Mouse (Mus musculus) lung, embryonic 14.5 days (tissue): Measurements from ENCODE around the gene Efhc2. TPM values are rescaled to one million over a fixed set of nuclear protein-coding genes. Genes with fewer than 3 reads are reported as not detected.

Experiments
- ATAC-seq: fragments of 200-750 bp; cut with Nextera tagmentation; 2 replicates; pipeline ENCODE4 v1.8.0; 2017; ENCODE audit warnings: mild to moderate bottlenecking, moderate TSS enrichment, moderate library complexity; ENCODE audit not compliant: insufficient read depth
- DNase-seq: peaks from one replicate; pipeline ENCODE4 v3.0.0-alpha.2; 2015
- H3K27ac ChIP-seq: fragments of 300-500 bp; sonication (generic); 2 replicates; pipeline ENCODE4 v1.5.1; 2014; ENCODE audit warnings: low read depth, mild to moderate bottlenecking, moderate library complexity
- H3K27me3 ChIP-seq: fragments of 300-500 bp; sonication (generic); 2 replicates; pipeline ENCODE4 v1.6.1; 2014; ENCODE audit warnings: low read length, control low read depth; ENCODE audit not compliant: insufficient read depth
- H3K36me3 ChIP-seq: fragments of 300-500 bp; sonication (generic); 2 replicates; pipeline ENCODE4 v1.6.1; 2014; ENCODE audit warnings: control low read depth; ENCODE audit not compliant: insufficient read depth
- H3K4me1 ChIP-seq: fragments of 300-500 bp; sonication (generic); 2 replicates; pipeline ENCODE4 v1.6.1; 2014; ENCODE audit warnings: antibody characterized with exemption, control low read depth; ENCODE audit not compliant: insufficient read depth
- H3K4me2 ChIP-seq: fragments of 300-500 bp; sonication (generic); 2 replicates; pipeline ENCODE4 v1.6.1; 2014; ENCODE audit warnings: mild to moderate bottlenecking
- H3K4me3 ChIP-seq: fragments of 300-500 bp; sonication (generic); 2 replicates; pipeline ENCODE4 v1.5.1; 2014; ENCODE audit warnings: low read depth, low read length
- H3K9ac ChIP-seq: fragments of 300-500 bp; sonication (generic); 2 replicates; pipeline ENCODE4 v1.6.1; 2014
- H3K9me3 ChIP-seq: fragments of 300-500 bp; sonication (generic); 2 replicates; pipeline ENCODE4 v1.6.1; 2016; ENCODE audit warnings: low read depth, low read length, control low read depth
- CTCF ChIP-seq: IDR thresholded peaks from 2 replicates; pipeline ENCODE4 v1.5.1; 2016; ENCODE audit warnings: antibody characterized with exemption, low read depth
- WGBS: fragments of 180-500 bp; shearing (Covaris S2); extraction: QIAGEN DNeasy Blood & Tissue Kit; methylation state at CpG from one replicate; pipeline ENCODE4 v1.1.7; 2014; 5-methylcytosine and 5-hydroxymethylcytosine counted together
- polyA plus RNA-seq: library from polyadenylated mRNA; unstranded; fragments of >200 nt; fragmentation: Nextera tagmentation; extraction: Ambion mirVana; gene quantifications from 2 replicates; pipeline ENCODE4 v1.2.1, GENCODE M21; 2014

Efhc2 gene
- polyA plus RNA-seq = 0.62 and 0.83 TPM in 2 replicates

GRCm38 (mm10) chrX:17319126-17319583 is at the start of gene Efhc2:
TSS of gene Efhc2 (minus strand) at chrX:17319368.
- TF ChIP-seq CTCF = no peak
- 14% methylated on average over 17 of the region's 19 CpGs for whole genome bisulfite sequencing
- Histone ChIP-seq H3K27ac (no peak within 1 kb of the TSS), H3K4me1 (no peaks in the 10 kb centered on the region), H3K27me3 (no peaks in the 10 kb centered on the region), H3K9ac (no peak within 1 kb of the TSS), H3K9me3 (no peaks in the 10 kb centered on the region), H3K4me2 (peak within 1 kb of the TSS; percentile 58), H3K4me3 (peak within 1 kb of the TSS; percentile 32), H3K36me3 (no peaks in the 10 kb centered on the region)
- ATAC-seq (peak; percentile 54; the same call in 1 of the 2 replicates), DNase-seq (peak; percentile 8)

DNA sequence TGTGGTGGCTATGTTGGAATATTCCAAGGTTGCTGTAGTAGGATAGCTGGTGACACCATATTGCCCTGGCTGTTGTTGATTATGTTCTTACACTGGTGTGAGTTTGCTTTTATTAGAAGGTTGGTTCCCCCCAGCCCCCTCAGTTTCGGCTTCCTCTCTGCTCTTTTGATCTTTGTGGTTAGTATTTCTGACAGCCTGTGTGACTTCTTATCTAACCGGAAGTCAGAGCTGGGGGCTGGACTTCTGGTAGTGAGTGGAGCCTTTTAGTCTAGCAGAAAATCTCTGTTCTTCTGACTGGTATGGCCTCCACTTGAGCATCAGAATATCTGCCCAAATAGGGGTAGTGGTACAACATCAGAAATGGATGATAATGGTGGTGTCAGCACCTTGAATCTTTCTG is 45.9 kb upstream of the Efhc2 start:
- Histone ChIP-seq H3K36me3 (no peaks in the 10 kb centered on the region), H3K27ac (no peak overlapping the region), H3K9me3 (no peaks in the 10 kb centered on the region), H3K9ac (no peak overlapping the region), H3K4me1 (no peaks in the 10 kb centered on the region), H3K4me2 (no peak overlapping the region), H3K27me3 (no peaks in the 10 kb centered on the region), H3K4me3 (no peak overlapping the region)
- WGBS = 43% methylated on average over 2 of the region's 2 CpGs
- ATAC-seq (no peak), DNase-seq (no peak)
- no peak for TF ChIP-seq CTCF

DNA sequence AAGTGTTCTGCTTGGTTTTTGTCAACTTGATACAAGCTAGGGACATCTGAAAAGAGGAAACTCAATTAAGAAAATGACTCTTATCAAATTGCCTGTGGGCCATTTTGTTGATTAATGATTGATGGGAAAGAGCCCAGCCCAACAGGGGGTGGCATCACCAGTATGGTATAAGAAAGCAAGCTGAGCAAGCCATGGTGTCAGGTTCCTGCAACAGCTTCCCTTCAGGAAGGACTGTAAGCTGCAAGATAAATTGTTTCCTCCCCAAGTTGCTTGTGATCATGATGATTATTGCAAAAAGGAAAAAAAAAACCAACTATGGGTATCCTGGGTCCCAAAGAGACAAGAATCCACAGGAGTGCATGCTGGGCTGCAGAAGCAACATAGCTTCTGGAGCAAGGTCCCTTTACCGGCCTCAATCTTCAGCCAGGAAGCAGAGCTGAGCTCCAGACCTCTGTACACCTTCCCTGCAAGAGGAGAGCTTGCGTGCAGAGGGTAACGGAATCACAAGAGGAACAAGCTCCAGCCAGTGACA is 18.8 kb downstream of the Efhc2 start:
- Histone ChIP-seq H3K4me1 (no peaks in the 10 kb centered on the region), H3K36me3 (no peaks in the 10 kb centered on the region), H3K9me3 (no peaks in the 10 kb centered on the region), H3K4me3 (no peak overlapping the region), H3K27ac (no peak overlapping the region), H3K4me2 (no peak overlapping the region), H3K9ac (no peak overlapping the region), H3K27me3 (no peaks in the 10 kb centered on the region)
- 73% methylated on average over 3 of the region's 3 CpGs for WGBS
- no peak for TF ChIP-seq CTCF
- ATAC-seq (no peak), DNase-seq (no peak)

DNA sequence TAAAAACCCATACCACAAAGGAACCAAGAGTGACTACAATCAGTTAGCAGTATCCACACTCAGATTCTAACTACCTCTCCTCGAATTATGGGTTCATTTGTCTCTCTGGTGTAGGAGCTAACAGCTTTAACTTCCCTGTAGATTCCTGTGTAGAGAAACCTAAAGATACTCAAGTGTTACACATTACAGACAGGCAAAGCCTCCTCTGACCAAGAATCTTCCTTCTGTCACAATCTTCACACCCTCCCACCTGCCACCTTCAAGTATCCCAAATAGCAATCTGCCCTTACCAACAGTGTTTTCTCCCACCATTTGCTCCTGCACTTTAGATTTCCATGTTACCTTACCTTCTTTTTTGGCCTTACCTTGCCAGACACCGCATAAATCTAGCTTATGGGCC is 35.3 kb downstream of the Efhc2 start:
- no peaks in the 10 kb centered on the region for H3K9me3 ChIP-seq
- no peak for TF ChIP-seq CTCF
- no peaks in the 10 kb centered on the region for H3K27me3 ChIP-seq
- H3K4me1 ChIP-seq = no peaks in the 10 kb centered on the region
- H3K4me2 ChIP-seq = no peak overlapping the region
- no peaks in the 10 kb centered on the region for H3K36me3 ChIP-seq
- H3K9ac ChIP-seq = no peak overlapping the region
- no peak overlapping the region for H3K4me3 ChIP-seq
- no peak overlapping the region for H3K27ac ChIP-seq
- WGBS = 64% methylated on average over 2 of the region's 2 CpGs
- DNase-seq = no peak
- no peak for ATAC-seq

DNA sequence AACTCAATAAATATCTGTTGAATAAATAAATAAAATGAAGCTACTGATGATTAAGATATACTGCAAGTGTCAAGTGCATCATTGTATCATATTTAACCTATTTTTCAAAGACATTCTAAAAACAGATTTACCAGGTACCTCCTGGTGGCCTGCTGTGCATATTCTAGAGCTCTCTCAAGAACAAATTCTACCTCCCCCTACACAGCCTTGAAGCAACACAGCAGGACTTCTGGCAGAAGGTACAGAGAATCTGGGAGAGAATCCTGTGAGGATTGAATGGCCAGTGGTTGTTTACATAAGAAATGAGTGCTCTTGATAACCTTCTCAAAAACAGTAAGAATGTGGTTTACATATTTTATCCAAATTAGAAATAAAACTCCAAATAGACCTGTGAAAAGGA is 94.0 kb downstream of the Efhc2 start:
- Histone ChIP-seq H3K4me2 (no peak overlapping the region), H3K36me3 (no peaks in the 10 kb centered on the region), H3K9ac (no peak overlapping the region), H3K4me1 (no peaks in the 10 kb centered on the region), H3K9me3 (no peaks in the 10 kb centered on the region), H3K27ac (no peak overlapping the region), H3K4me3 (no peak overlapping the region), H3K27me3 (no peaks in the 10 kb centered on the region)
- ATAC-seq (no peak), DNase-seq (no peak)
- TF ChIP-seq CTCF = no peak

DNA sequence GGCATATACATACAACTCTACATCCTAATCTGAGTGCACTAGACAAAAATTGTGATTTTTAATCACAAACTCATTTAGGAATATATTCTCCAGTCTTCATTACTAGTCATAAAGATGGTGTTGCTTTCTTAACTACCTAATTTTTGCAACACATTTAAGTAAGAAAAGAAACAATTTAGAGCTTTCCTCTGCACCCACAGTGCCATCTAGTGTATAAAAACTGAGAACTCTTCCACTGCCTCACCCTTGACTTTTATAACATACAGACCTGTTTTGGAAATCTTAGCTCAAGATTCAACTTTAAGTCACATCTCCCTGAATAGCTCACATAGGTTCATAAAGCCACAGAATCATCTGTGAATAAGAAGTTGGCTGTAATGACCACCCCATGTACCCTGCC is 101.7 kb downstream of the Efhc2 start:
- no peak overlapping the region for H3K4me2 ChIP-seq
- no peaks in the 10 kb centered on the region for H3K27me3 ChIP-seq
- DNase-seq (peak; percentile 32), ATAC-seq (no peak)
- no peaks in the 10 kb centered on the region for H3K4me1 ChIP-seq
- peak; percentile 24; the same call in 1 of the 2 replicates for TF ChIP-seq CTCF
- H3K9ac ChIP-seq = no peak overlapping the region
- H3K36me3 ChIP-seq = no peaks in the 10 kb centered on the region
- H3K4me3 ChIP-seq = no peak overlapping the region
- no peak overlapping the region for H3K27ac ChIP-seq
- no peaks in the 10 kb centered on the region for H3K9me3 ChIP-seq

DNA sequence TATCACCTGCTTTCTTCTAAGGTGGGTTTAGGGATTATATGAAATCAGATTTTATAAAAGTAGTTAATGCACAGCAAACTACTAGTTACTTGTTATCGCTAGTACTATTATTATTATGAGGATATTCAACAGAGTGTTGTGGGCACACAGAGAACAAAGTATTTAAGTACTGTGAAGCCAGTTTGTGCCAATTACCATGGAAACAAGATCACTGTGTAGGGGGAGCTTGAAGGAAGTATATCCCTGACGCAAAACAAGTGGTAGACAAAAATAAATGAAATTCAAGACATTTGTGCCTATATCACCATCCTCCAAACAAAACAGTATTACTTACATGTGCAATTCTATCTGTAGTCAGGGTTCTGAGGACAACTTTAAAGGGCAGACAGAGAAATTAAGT is 105.7 kb downstream of the Efhc2 start:
- no peak for TF ChIP-seq CTCF
- WGBS = 83% methylated on average over 2 of the region's 2 CpGs
- no peak overlapping the region for H3K4me2 ChIP-seq
- no peak overlapping the region for H3K27ac ChIP-seq
- no peaks in the 10 kb centered on the region for H3K9me3 ChIP-seq
- no peaks in the 10 kb centered on the region for H3K36me3 ChIP-seq
- no peak for ATAC-seq
- H3K4me3 ChIP-seq = no peak overlapping the region
- no peak overlapping the region for H3K9ac ChIP-seq
- no peak for DNase-seq
- no peaks in the 10 kb centered on the region for H3K4me1 ChIP-seq
- no peaks in the 10 kb centered on the region for H3K27me3 ChIP-seq

- no peak overlapping the region for H3K4me3 ChIP-seq
- WGBS = 68% methylated on average over 3 of the region's 3 CpGs
- no peak for TF ChIP-seq CTCF
- no peak overlapping the region for H3K4me2 ChIP-seq
- no peak for DNase-seq
- no peaks in the 10 kb centered on the region for H3K36me3 ChIP-seq
- no peaks in the 10 kb centered on the region for H3K27me3 ChIP-seq
- no peak overlapping the region for H3K9ac ChIP-seq
- no peaks in the 10 kb centered on the region for H3K9me3 ChIP-seq
- H3K4me1 ChIP-seq = no peaks in the 10 kb centered on the region
- H3K27ac ChIP-seq = no peak overlapping the region
- ATAC-seq = no peak
Observed at GRCm38 (mm10) chrX:17175748-17176147, 143.4 kb downstream of the Efhc2 start.
